Comparison of ENCODE assay signal across 10 mouse cellular contexts in the genomic region with DNA sequence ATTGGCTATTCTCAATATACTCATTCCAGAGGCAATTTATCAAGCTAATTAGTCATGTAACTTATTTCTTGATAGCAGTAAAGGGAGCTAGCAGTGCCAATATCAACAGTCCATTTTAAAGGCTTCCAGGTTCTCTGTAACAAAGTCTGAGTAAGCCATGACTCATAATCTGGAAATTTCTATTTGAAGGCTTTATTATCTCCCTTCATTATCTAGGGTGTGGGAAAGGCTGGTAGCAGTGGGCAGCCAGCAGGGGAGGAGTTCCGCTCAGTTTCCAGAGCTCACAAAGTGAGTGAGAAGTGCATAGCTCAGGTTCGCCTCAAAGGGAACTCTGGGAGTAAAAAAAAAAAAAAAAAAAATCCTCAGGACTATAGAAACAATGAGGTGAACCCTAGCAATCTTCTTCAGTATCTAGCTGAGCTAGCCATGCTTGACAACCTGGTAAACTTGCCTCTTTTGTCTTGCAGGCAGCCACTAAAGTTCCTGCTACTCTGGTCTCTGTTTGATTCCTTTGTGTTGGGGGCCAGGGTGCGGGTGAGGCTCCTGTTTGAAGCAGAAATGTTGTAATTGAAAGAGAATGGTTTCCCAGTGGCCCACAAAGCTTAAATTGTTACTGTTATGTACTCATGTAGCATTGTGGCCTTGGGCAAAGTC.
DNase-seq lines count a peak whose midpoint lies in the region; ATAC-seq and TF ChIP-seq lines count a peak whose summit lies in the region.
"Had no signal": no experiment of that assay in that cellular context is flagged by ENCODE, and none has a peak within 500 bp of the region (broad histone marks: within the 10 kb centered on the region; RNA-seq: fewer than 3 reads in every experiment).

No protein-coding gene starts in this region.

- 0 out of 2 replicates have a peak overlapping the region, but pooled peaks have one; percentile 24 for H3K27ac ChIP-seq in kidney, embryonic 14.5 days (ENCODE audit: low read depth, low read length)
- H3K27ac ChIP-seq: limb, embryonic 15.5 days; midbrain, embryonic 12.5 days had no signal

- no peaks in the 10 kb centered on the region for H3K9me3 ChIP-seq in kidney, embryonic 14.5 days (ENCODE audit: control insufficient read depth, low read length)
- H3K9me3 ChIP-seq: limb, embryonic 15.5 days; midbrain, embryonic 12.5 days had no signal

- H3K79me2 ChIP-seq in myocyte (ENCODE audit: control insufficient read depth, insufficient read depth): no peaks in the 10 kb centered on the region

- 0 out of 2 replicates have a peak, but pooled peaks have one; percentile 55 for ATAC-seq in kidney, embryonic 14.5 days (ENCODE audit: low FRiP score, low TSS enrichment)

- no peak overlapping the region for H3K9ac ChIP-seq in kidney, embryonic 14.5 days (ENCODE audit: low read depth, low read length)
- H3K9ac ChIP-seq: limb, embryonic 15.5 days; midbrain, embryonic 12.5 days had no signal

- no peaks in the 10 kb centered on the region for H3K36me3 ChIP-seq in kidney, embryonic 14.5 days (ENCODE audit: control insufficient read depth, insufficient read depth, low read length)
- no peaks in the 10 kb centered on the region for H3K36me3 ChIP-seq in myocyte (ENCODE audit: control insufficient read depth, insufficient read depth)
- H3K36me3 ChIP-seq: limb, embryonic 15.5 days; midbrain, embryonic 12.5 days had no signal

- no peak overlapping the region for H3K4me2 ChIP-seq in kidney, embryonic 14.5 days (replicated peaks; ENCODE audit: low read depth, low read length)
- H3K4me2 ChIP-seq in myocyte (ENCODE audit: low read depth): peak overlapping the region; percentile 65
- H3K4me2 ChIP-seq: limb, embryonic 15.5 days; midbrain, embryonic 12.5 days had no signal

- H3ac ChIP-seq in myocyte (ENCODE audit: control insufficient read depth, insufficient read length): no peak overlapping the region

- H3K27me3 ChIP-seq in kidney, embryonic 14.5 days (ENCODE audit: control insufficient read depth, insufficient read depth, low read length): no peaks in the 10 kb centered on the region
- no peaks in the 10 kb centered on the region for H3K27me3 ChIP-seq in myocyte (ENCODE audit: control insufficient read depth, insufficient read depth, insufficient read length)
- H3K27me3 ChIP-seq: limb, embryonic 15.5 days; midbrain, embryonic 12.5 days had no signal

- no peak overlapping the region for H3K4me3 ChIP-seq in kidney, embryonic 14.5 days (ENCODE audit: low read length)
- H3K4me3 ChIP-seq in myocyte: no peak overlapping the region
- H3K4me3 ChIP-seq: limb, embryonic 15.5 days; midbrain, embryonic 12.5 days had no signal

- DNase-seq in kidney, postnatal 10 days: no peak
- peak; percentile 20 for DNase-seq in MN1 (ENCODE audit: low spot score)
- DNase-seq in c-Kit-positive CD71-positive TER-119-positive erythroid progenitor cells, embryonic 14.5 days (ENCODE audit: low spot score): peak; percentile 0
- no peak for DNase-seq in spleen, postnatal 14 days (ENCODE audit: low spot score in 2 of 2)
- no peak for DNase-seq in adrenal gland, adult 18-20 months (ENCODE audit: low spot score in 2 of 2)
- DNase-seq: kidney, postnatal 25 days had no signal

- no peaks in the 10 kb centered on the region for H3K4me1 ChIP-seq in kidney, embryonic 14.5 days (ENCODE audit: control insufficient read depth, insufficient read depth, low read length)
- H3K4me1 ChIP-seq: limb, embryonic 15.5 days had no signal

- TF ChIP-seq POLR2A in myocyte (IDR thresholded peaks at IDR 0.05; ENCODE audit: insufficient read length, low read depth): no peak

- 24% methylated on average over 3 of the region's 3 CpGs for WGBS in kidney, embryonic 14.5 days

TF ChIP-seq in myocyte, 11 proteins besides CTCF, POLR2A, EP300 and RAD21:
- TF ChIP-seq REST (IDR thresholded peaks at IDR 0.05; ENCODE audit: insufficient read depth, insufficient read length) (no peak), POLR2AphosphoS2 (IDR thresholded peaks at IDR 0.05; ENCODE audit: insufficient read length, low read depth) (no peak), USF1 (IDR thresholded peaks at IDR 0.05; ENCODE audit: low read depth) (no peak), MYOG (IDR thresholded peaks at IDR 0.05; ENCODE audit: control insufficient read depth in 1 of 3, insufficient read depth in 1 of 3, insufficient read length in 2 of 3, low read depth in 2 of 3) (no peak), E2F4 (IDR thresholded peaks at IDR 0.05; ENCODE audit: insufficient read depth) (no peak), TCF12 (IDR thresholded peaks at IDR 0.05; ENCODE audit: insufficient read depth, poor library complexity, severe bottlenecking) (no peak), TCF3 (IDR thresholded peaks at IDR 0.05; ENCODE audit: insufficient read length, low read depth) (no peak), CEBPB (IDR thresholded peaks at IDR 0.05; ENCODE audit: insufficient read depth, poor library complexity, severe bottlenecking) (no peak), SRF (IDR thresholded peaks at IDR 0.05; ENCODE audit: control insufficient read depth, insufficient read length, low read depth) (no peak), MAX (IDR thresholded peaks at IDR 0.05; ENCODE audit: low read depth) (no peak), MYOD1 (IDR thresholded peaks at IDR 0.05; ENCODE audit: control insufficient read depth in 1 of 3, insufficient read length in 2 of 3, low read depth in 2 of 3) (no peak)
TF ChIP-seq in myocyte: peak in this region for 0.

Comparison
In these comparisons a context has a peak if more than half of its experiments do, and no peak if none do; other contexts are left out.
1. DNase-seq: peak in MN1 (single experiment) and c-Kit-positive CD71-positive TER-119-positive erythroid progenitor cells, embryonic 14.5 days (single experiment); none in kidney, postnatal 10 days (single experiment), spleen, postnatal 14 days (0 of 2) and adrenal gland, adult 18-20 months (0 of 2).